Mouse (Mus musculus): ENCODE results near the gene Coq10b. TPM values are rescaled to one million over a fixed set of nuclear protein-coding genes. Genes with fewer than 3 reads are reported as not detected.
"Not testable (repeated sequence)": the region's sequence is repeated elsewhere in the genome, so short reads cannot be mapped to it uniquely, and the experiment has no call there.

Gene Coq10b
- polyA plus RNA-seq, 1 experiment from 2014 or later, result 22.1 TPM

- Histone ChIP-seq H3K27me3 (no peaks in the 10 kb centered on the region), H3K4me3 (no peak overlapping the region), H3K4me1 (no peaks in the 10 kb centered on the region), H3K9me3 (no peaks in the 10 kb centered on the region), H3K27ac (no peak overlapping the region), H3K4me2 (replicated peaks) (no peak overlapping the region), H3K36me3 (peaks cover 38% of the 10 kb centered on the region), H3K9ac (no peak overlapping the region)
- 86% methylated on average over 5 of the region's 5 CpGs for WGBS
- no peak for ATAC-seq (ENCODE audit: low FRiP score, low read depth)
Measured at GRCm38 (mm10) chr1:55061099-55061498, 8.5 kb downstream of the Coq10b start.

DNA sequence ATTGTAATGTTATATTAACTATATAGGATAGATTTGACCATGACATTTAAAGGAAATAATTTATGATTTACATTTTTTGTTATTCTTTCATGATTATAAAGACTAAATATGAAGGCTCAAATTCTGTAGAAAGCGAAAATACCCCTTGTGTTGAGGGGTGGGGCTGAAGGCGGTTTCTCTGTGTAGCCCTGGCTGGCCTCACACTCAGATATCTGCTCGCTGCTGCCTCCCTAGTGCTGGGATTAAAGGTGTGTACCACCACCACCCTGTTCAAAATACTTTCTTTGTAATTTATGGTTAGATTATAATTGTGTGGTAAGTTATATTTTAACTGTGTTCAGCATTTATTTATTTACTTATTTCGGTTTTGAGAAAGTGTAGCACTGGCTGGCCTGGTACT, 9.2 kb downstream of the Coq10b start:
- ATAC-seq (ENCODE audit: low FRiP score, low read depth), result no peak
- Histone ChIP-seq H3K36me3 (peaks cover 40% of the 10 kb centered on the region), H3K27me3 (no peaks in the 10 kb centered on the region), H3K4me2 (replicated peaks) (no peak overlapping the region), H3K9ac (no peak overlapping the region), H3K4me3 (no peak overlapping the region), H3K27ac (no peak overlapping the region), H3K4me1 (no peaks in the 10 kb centered on the region), H3K9me3 (no peaks in the 10 kb centered on the region)
- WGBS, result 90% methylated on average over 4 of the region's 4 CpGs

- not testable (repeated sequence) for H3K27ac ChIP-seq; H3K4me3 ChIP-seq; H3K27me3 ChIP-seq; H3K9ac ChIP-seq; H3K4me1 ChIP-seq; H3K9me3 ChIP-seq; ATAC-seq (ENCODE audit: low FRiP score, low read depth); H3K4me2 ChIP-seq (replicated peaks)
- H3K36me3 ChIP-seq, result peaks cover 43% of the 10 kb centered on the region
Measured at GRCm38 (mm10) chr1:55072328-55072727, 19.8 kb downstream of the Coq10b start.

DNA sequence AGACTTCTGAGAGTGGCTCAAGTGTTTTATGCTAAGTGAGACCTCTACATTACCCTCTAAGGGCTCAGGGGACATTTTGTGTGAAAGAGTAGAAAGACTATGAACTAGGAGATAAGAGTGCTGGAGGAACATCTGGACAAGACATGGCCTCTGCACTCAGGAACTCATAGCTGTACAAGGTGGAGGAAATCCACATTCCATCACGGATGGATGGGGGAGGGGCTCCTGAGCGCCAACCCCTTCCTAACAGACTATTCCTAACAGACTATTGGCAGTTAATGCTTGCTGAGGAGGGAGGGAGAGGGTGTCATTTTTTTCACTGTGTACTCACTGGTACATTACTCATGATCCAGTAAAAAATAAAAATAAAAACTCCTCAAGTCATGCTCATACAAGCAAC, 22.2 kb downstream of the Coq10b start:
- Histone ChIP-seq H3K27me3 (no peaks in the 10 kb centered on the region), H3K4me2 (replicated peaks) (no peak overlapping the region), H3K9me3 (no peaks in the 10 kb centered on the region), H3K4me3 (no peak overlapping the region), H3K36me3 (peaks cover 48% of the 10 kb centered on the region), H3K27ac (no peak overlapping the region), H3K9ac (no peak overlapping the region), H3K4me1 (no peaks in the 10 kb centered on the region)
- 58% methylated on average over 2 of the region's 2 CpGs for WGBS
- no peak for ATAC-seq (ENCODE audit: low FRiP score, low read depth)

GRCm38 (mm10) chr1:55075652-55076394, 23.3 kb downstream of the Coq10b start:
- no peak for ATAC-seq (ENCODE audit: low FRiP score, low read depth)
- 72% methylated on average over 5 of the region's 5 CpGs for WGBS
- Histone ChIP-seq H3K9me3 (no peaks in the 10 kb centered on the region), H3K36me3 (peaks cover 59% of the 10 kb centered on the region), H3K4me2 (replicated peaks) (no peak overlapping the region), H3K27me3 (no peaks in the 10 kb centered on the region), H3K9ac (no peak overlapping the region), H3K27ac (no peak overlapping the region), H3K4me1 (no peaks in the 10 kb centered on the region), H3K4me3 (no peak overlapping the region)

DNA sequence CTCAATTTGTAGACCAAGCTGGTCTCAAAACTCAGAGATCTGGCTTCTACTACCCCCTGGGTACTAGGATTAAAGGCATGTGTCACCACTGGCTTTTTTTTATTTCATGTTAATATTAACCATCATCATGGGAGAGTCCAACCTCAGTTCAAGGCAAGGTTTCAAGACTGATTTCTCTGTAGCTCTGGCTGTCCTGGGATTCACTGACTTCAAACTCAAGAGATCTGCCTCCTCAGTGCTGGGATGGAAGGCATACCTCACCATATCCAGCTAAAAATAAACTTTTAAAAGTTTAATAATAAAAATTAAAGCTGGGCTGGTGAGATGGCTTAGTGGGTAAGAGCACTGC, 23.8 kb downstream of the Coq10b start:
- no peak overlapping the region for H3K9ac ChIP-seq
- no peak overlapping the region for H3K27ac ChIP-seq
- H3K36me3 ChIP-seq, result peaks cover 60% of the 10 kb centered on the region
- H3K4me2 ChIP-seq (replicated peaks), result no peak overlapping the region
- no peaks in the 10 kb centered on the region for H3K4me1 ChIP-seq
- no peaks in the 10 kb centered on the region for H3K9me3 ChIP-seq
- no peak for ATAC-seq (ENCODE audit: low FRiP score, low read depth)
- H3K4me3 ChIP-seq, result no peak overlapping the region
- no peaks in the 10 kb centered on the region for H3K27me3 ChIP-seq

DNA sequence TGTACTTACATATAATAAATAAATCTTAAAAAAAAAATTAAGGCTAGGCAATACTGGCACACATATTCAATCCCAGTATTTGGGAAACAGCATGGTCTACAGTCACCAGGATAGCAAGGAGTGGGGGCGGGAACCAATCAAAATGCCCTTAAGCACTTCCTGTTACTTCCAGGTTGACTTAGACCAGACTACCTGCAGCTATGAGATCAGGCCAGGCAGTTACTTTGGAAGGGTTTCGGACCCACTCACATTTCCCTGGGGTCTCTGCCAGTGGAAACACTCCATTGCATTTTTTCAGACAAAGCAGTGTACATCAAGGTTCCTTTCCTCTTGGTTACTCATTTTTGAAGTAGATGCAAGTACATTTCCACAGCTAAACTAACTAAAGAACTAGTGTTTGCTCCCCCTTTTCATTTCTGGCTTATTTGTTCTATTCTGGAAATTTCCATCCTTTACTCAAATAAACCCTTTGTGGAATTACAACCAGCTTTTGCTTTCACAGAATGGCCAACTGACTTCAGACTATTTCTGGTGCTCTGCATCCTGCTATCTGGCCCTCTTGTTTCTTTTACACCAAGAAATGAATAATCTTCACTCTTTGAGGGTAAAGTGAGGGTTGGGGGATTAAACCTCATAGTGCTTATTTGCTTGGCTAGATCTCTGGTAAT, 24.4 kb downstream of the Coq10b start:
- no peaks in the 10 kb centered on the region for H3K9me3 ChIP-seq
- peaks cover 61% of the 10 kb centered on the region for H3K36me3 ChIP-seq
- no peaks in the 10 kb centered on the region for H3K27me3 ChIP-seq
- H3K4me3 ChIP-seq, result no peak overlapping the region
- H3K4me2 ChIP-seq (replicated peaks), result no peak overlapping the region
- ATAC-seq (ENCODE audit: low FRiP score, low read depth), result no peak
- H3K9ac ChIP-seq, result no peak overlapping the region
- no peak overlapping the region for H3K27ac ChIP-seq
- WGBS, result 78% methylated on average over 2 of the region's 2 CpGs
- H3K4me1 ChIP-seq, result no peaks in the 10 kb centered on the region

DNA sequence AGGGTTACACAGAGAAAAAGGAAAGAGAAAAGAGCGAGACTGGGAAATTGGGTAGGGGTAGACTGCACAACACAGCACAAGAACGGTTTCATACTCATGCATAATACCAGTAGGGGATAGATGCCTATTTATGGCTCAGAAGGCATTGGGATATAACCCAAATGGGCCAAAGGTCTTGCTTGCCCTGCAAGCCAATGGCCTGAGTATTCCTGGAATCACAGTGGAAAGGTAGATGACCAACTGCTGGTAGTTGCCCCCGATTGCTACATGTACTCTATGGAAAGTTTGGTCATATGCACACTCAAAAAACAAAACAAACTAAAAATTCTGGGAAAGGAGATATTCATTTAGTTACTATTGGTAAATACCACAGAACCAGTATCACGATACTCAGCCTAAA, 27.1 kb downstream of the Coq10b start:
- Histone ChIP-seq H3K4me2 (replicated peaks) (no peak overlapping the region), H3K4me3 (no peak overlapping the region), H3K27ac (no peak overlapping the region), H3K9ac (no peak overlapping the region), H3K27me3 (no peaks in the 10 kb centered on the region), H3K9me3 (peaks cover 4% of the 10 kb centered on the region; the same call in 1 of the 2 replicates), H3K4me1 (0 out of 2 replicates have a peak, but pooled peaks cover 4% of the 10 kb centered on the region), H3K36me3 (peaks cover 82% of the 10 kb centered on the region)
- no peak for ATAC-seq (ENCODE audit: low FRiP score, low read depth)
- 93% methylated on average over 4 of the region's 4 CpGs for WGBS

- ATAC-seq (ENCODE audit: low FRiP score, low read depth), result no peak
- Histone ChIP-seq H3K4me3 (no peak overlapping the region), H3K27ac (no peak overlapping the region), H3K9ac (no peak overlapping the region), H3K9me3 (peaks cover 4% of the 10 kb centered on the region; the same call in 1 of the 2 replicates), H3K36me3 (peaks cover 84% of the 10 kb centered on the region), H3K4me1 (peaks cover 26% of the 10 kb centered on the region), H3K27me3 (no peaks in the 10 kb centered on the region), H3K4me2 (replicated peaks) (no peak overlapping the region)
- WGBS, result 62% methylated on average over 1 of the region's 1 CpGs
Measured at GRCm38 (mm10) chr1:55082106-55082505, 29.5 kb downstream of the Coq10b start.

DNA sequence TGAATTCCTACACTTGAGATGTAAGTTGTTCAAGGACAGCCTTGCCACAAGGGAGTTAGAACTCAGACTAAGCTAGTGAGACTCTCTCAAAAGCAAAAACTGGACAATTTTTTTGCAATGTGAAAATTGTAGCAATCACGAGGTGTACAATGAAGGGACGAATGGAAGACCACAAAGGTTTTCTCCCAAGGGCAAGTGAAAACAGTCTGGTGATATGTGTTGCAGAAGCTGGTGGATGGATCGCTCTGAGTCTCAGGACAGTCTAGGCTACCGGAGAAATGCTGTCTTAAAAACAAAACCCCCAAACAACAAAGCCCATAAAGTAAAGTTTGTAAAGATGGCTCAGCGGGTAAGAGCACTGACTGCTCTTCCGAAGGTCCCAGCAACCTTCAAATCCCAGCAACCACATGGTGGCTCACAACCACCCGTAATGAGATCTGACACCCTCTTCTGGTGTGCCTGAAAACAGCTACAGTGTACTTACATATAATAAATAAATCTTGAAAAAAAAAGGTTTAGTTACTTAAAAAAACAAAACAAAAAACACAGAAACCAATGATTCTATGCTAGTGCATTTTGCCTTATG, 33.3 kb downstream of the Coq10b start:
- WGBS, result 48% methylated on average over 7 of the region's 7 CpGs
- peak overlapping the region; percentile 94 for H3K4me2 ChIP-seq (replicated peaks)
- H3K36me3 ChIP-seq, result peaks cover 56% of the 10 kb centered on the region
- peaks cover 4% of the 10 kb centered on the region; the same call in 1 of the 2 replicates for H3K9me3 ChIP-seq
- H3K4me3 ChIP-seq, result peak overlapping the region; percentile 91
- no peak for ATAC-seq (ENCODE audit: low FRiP score, low read depth)
- H3K4me1 ChIP-seq, result peaks cover 40% of the 10 kb centered on the region
- peak overlapping the region; percentile 14; the same call in 1 of the 2 replicates for H3K9ac ChIP-seq
- H3K27ac ChIP-seq, result no peak overlapping the region
- no peaks in the 10 kb centered on the region for H3K27me3 ChIP-seq

DNA sequence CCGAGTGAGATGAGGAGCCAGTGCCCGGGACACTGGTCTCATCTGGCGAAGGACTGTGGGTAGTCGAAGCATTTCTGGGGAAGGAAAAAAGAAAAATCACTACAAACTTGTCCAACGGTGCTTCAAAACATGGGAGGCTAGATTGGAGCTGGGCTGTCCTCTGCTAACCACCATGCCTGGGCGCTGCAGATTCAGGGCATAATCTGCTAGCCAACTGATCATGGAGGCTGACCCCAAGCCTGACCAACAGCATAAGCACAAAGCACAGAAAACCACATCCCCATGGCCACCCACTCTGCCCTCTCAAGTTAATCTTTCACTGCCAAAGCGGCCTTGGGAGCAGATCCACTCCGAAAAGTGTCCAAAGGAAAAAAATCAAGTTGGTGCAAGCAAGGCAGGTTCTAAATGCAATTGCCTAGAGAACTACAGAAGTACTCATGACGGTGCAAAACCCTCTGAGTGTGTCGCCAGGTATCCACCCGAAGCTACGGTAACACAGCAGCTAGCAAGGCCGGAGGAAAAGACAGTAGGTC, 34.4 kb downstream of the Coq10b start:
- H3K36me3 ChIP-seq, result peaks cover 55% of the 10 kb centered on the region
- peaks cover 40% of the 10 kb centered on the region for H3K4me1 ChIP-seq
- H3K4me3 ChIP-seq, result peak overlapping the region; percentile 91
- under 1% methylated on average over 13 of the region's 13 CpGs for WGBS
- H3K9me3 ChIP-seq, result peaks cover 4% of the 10 kb centered on the region; the same call in 1 of the 2 replicates
- no peaks in the 10 kb centered on the region for H3K27me3 ChIP-seq
- ATAC-seq (ENCODE audit: low FRiP score, low read depth), result no peak
- peak overlapping the region; percentile 92 for H3K27ac ChIP-seq
- peak overlapping the region; percentile 94 for H3K4me2 ChIP-seq (replicated peaks)
- peak overlapping the region; percentile 94 for H3K9ac ChIP-seq

DNA sequence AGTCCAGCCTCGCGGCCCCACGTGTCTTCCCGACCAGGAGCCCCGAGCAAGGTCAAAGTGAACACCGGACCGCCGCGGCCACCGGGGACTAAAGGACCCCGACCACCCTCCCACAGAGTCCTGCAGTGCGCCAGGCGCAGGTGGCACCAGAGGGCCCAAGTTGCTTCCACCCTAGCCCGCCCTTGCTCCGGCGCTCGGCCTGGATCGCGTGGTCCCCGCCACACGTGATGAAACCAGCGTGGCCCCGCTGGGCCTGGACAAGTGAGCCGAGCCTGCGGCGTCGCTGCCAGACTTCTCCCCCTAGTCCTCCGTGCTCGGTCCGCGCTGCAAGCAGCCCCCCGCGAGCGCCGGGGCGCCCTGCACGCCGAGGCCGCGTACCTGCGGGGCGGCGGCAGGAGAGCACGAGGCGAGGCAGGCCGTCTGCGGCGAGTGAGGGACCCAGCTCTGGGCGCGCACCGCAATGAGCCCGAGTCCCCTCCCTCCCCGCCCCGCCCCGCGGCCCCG, 34.9 kb downstream of the Coq10b start:
- Histone ChIP-seq H3K36me3 (peaks cover 55% of the 10 kb centered on the region), H3K9me3 (peaks cover 3% of the 10 kb centered on the region; the same call in 1 of the 2 replicates), H3K27ac (peak overlapping the region; percentile 92), H3K27me3 (no peaks in the 10 kb centered on the region), H3K4me2 (replicated peaks) (peak overlapping the region; percentile 94), H3K4me3 (peak overlapping the region; percentile 91), H3K4me1 (peaks cover 40% of the 10 kb centered on the region), H3K9ac (peak overlapping the region; percentile 94)
- under 1% methylated on average over 50 of the region's 57 CpGs for WGBS
- ATAC-seq (ENCODE audit: low FRiP score, low read depth), result peak; percentile 43
